ENCODE assay signal across 27 mouse cellular contexts in the genomic region with DNA sequence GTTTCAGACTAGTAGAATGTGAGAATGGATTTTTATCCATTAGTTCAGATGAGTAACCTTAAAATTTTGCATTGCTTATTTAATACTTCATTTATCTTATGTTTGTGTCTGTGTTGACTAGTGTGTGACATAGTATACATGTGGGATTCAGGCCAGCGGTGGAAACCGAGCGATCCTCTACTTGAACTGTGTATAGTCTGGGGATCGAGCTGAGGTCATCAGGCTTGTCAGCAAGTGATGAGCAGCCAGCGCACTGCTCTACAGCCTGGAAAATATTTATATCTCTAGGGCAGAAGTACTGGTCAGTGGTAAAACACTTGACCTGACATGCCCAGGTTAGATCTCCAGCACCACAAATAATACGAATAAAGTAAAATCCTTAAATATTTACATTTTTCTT. TPM values are rescaled to one million over a fixed set of nuclear protein-coding genes. Genes with fewer than 3 reads are reported as not detected.
DNase-seq lines count a peak whose midpoint lies in the region; ATAC-seq and TF ChIP-seq lines count a peak whose summit lies in the region.
"Had no signal": no experiment of that assay in that cellular context is flagged by ENCODE, and none has a peak within 500 bp of the region (broad histone marks: within the 10 kb centered on the region; RNA-seq: fewer than 3 reads in every experiment).

No protein-coding gene starts in this region.

- DNase-seq in embryo, embryonic 10.5 days (ENCODE audit: low spot score): peak; percentile 14
- DNase-seq in embryo, embryonic 9.5 days (ENCODE audit: extremely low spot score): no peak
- DNase-seq in heart, postnatal 4 days: no peak
- DNase-seq in lung, embryonic 14.5 days: peak; percentile 54
- no peak for DNase-seq in lung, postnatal 14 days
- peak; percentile 21 for DNase-seq in MEL (ENCODE audit: low read depth, low spot score)
- no peak for DNase-seq in layer of hippocampus, adult 11-12 months (ENCODE audit: low spot score)
- DNase-seq: adrenal gland, postnatal 25 days; cerebellum, adult 11-12 months; cerebellum, adult 9-11 months; gastrocnemius, postnatal 25 days; heart, adult 2 months; kidney, adult 2 months; kidney, postnatal 10 days; layer of hippocampus, adult 9-11 months; retina, postnatal 1 day; right cerebral cortex, postnatal 14 days; thymus, postnatal 14 days had no signal

- TF ChIP-seq CTCF in lung, embryonic 14.5 days (IDR thresholded peaks at IDR 0.05; ENCODE audit: low read depth): no peak
- no peak for TF ChIP-seq CTCF in MEL (IDR thresholded peaks at IDR 0.05 in 2 of 3, conservative IDR thresholded peaks at IDR 0.05 in 1 of 3; ENCODE audit: control insufficient read depth in 1 of 3, insufficient read depth in 1 of 3, low read depth in 2 of 3, low read length in 3 of 3, poor library complexity in 1 of 3, severe bottlenecking in 1 of 3)

- H3K4me3 ChIP-seq in heart, embryonic 16.5 days (ENCODE audit: low read length): no peak overlapping the region
- H3K4me3 ChIP-seq in lung, embryonic 14.5 days (ENCODE audit: low read depth, low read length): no peak overlapping the region
- no peak overlapping the region for H3K4me3 ChIP-seq in MEL (ENCODE audit: control insufficient read depth in 1 of 2, insufficient read depth in 1 of 2, low read depth in 2 of 2, low read length in 2 of 2)
- H3K4me3 ChIP-seq: heart, adult 2 months; hindbrain, embryonic 10.5 days; intestine, embryonic 15.5 days; midbrain, embryonic 10.5 days; midbrain, embryonic 15.5 days; neural tube, embryonic 15.5 days had no signal

- TF ChIP-seq POLR2A in MEL (IDR thresholded peaks at IDR 0.05; ENCODE audit: control insufficient read depth in 1 of 2, insufficient read depth in 1 of 2, low read depth in 1 of 2, low read length in 2 of 2, poor library complexity in 1 of 2): no peak

- H3K27me3 ChIP-seq in heart, embryonic 16.5 days (ENCODE audit: control insufficient read depth, insufficient read depth, low read length): no peaks in the 10 kb centered on the region
- H3K27me3 ChIP-seq in lung, embryonic 14.5 days (ENCODE audit: insufficient read depth, low read length): no peaks in the 10 kb centered on the region
- H3K27me3 ChIP-seq in MEL (ENCODE audit: control insufficient read depth in 1 of 2, insufficient read depth in 2 of 2, low read length in 2 of 2): no peaks in the 10 kb centered on the region
- H3K27me3 ChIP-seq: intestine, embryonic 15.5 days; midbrain, embryonic 15.5 days; neural tube, embryonic 15.5 days had no signal

- no peak overlapping the region for H3K4me2 ChIP-seq in heart, embryonic 16.5 days (ENCODE audit: low read depth, low read length)
- no peak overlapping the region for H3K4me2 ChIP-seq in lung, embryonic 14.5 days
- H3K4me2 ChIP-seq: intestine, embryonic 15.5 days; midbrain, embryonic 15.5 days; neural tube, embryonic 15.5 days had no signal

- H3K9ac ChIP-seq in heart, embryonic 16.5 days (ENCODE audit: low read length): no peak overlapping the region
- no peak overlapping the region for H3K9ac ChIP-seq in lung, embryonic 14.5 days
- peak overlapping the region; percentile 50; the same call in 1 of the 2 replicates for H3K9ac ChIP-seq in MEL (ENCODE audit: control insufficient read depth, low read depth, low read length, poor library complexity, severe bottlenecking)
- H3K9ac ChIP-seq: intestine, embryonic 15.5 days; midbrain, embryonic 15.5 days; neural tube, embryonic 15.5 days had no signal

- peaks cover 2% of the 10 kb centered on the region for H3K36me3 ChIP-seq in heart, embryonic 16.5 days (ENCODE audit: control insufficient read depth, insufficient read depth)
- H3K36me3 ChIP-seq in lung, embryonic 14.5 days (ENCODE audit: insufficient read depth): no peaks in the 10 kb centered on the region
- peaks cover 0 to 60% of the 10 kb centered on the region in 2 experiments; a peak in 2 of 4 replicates for H3K36me3 ChIP-seq in MEL (ENCODE audit: control insufficient read depth in 1 of 2, insufficient read depth in 2 of 2, low read length in 2 of 2)
- H3K36me3 ChIP-seq: intestine, embryonic 15.5 days; midbrain, embryonic 15.5 days; neural tube, embryonic 15.5 days had no signal

- 26% methylated on average over 6 of the region's 6 CpGs for WGBS in heart, embryonic 16.5 days
- 33% methylated on average over 6 of the region's 6 CpGs for WGBS in lung, embryonic 14.5 days

- no peak for TF ChIP-seq RAD21 in MEL (IDR thresholded peaks at IDR 0.05; ENCODE audit: low read depth, low read length)

- TF ChIP-seq EP300 in MEL (IDR thresholded peaks at IDR 0.05; ENCODE audit: low read depth in 1 of 2, low read length in 2 of 2): no peak

- peaks cover 17% of the 10 kb centered on the region for H3K79me2 ChIP-seq in MEL (ENCODE audit: control insufficient read depth, insufficient read depth, low read length, poor library complexity)

- H3K9me3 ChIP-seq in heart, embryonic 16.5 days (replicated peaks; ENCODE audit: control insufficient read depth, low read length): no peaks in the 10 kb centered on the region
- no peaks in the 10 kb centered on the region for H3K9me3 ChIP-seq in lung, embryonic 14.5 days (ENCODE audit: low read depth, low read length)
- H3K9me3 ChIP-seq in MEL (replicated peaks; ENCODE audit: insufficient read depth, low read length): no peaks in the 10 kb centered on the region
- H3K9me3 ChIP-seq: G1E; hindbrain, embryonic 10.5 days; intestine, embryonic 15.5 days; midbrain, embryonic 10.5 days; midbrain, embryonic 15.5 days; neural tube, embryonic 15.5 days had no signal

- no peak overlapping the region for H3K27ac ChIP-seq in heart, embryonic 16.5 days (ENCODE audit: low read length)
- no peak overlapping the region for H3K27ac ChIP-seq in lung, embryonic 14.5 days (ENCODE audit: low read depth)
- peak overlapping the region; percentile 81 for H3K27ac ChIP-seq in MEL (ENCODE audit: control insufficient read depth, low read depth, low read length)
- H3K27ac ChIP-seq: heart, adult 2 months; hindbrain, embryonic 10.5 days; hindbrain, postnatal 0 days; intestine, embryonic 15.5 days; midbrain, embryonic 10.5 days; midbrain, embryonic 15.5 days; neural tube, embryonic 15.5 days had no signal

- peaks cover 12% of the 10 kb centered on the region for H3K4me1 ChIP-seq in heart, embryonic 16.5 days (ENCODE audit: control insufficient read depth, insufficient read depth, low read length)
- H3K4me1 ChIP-seq in lung, embryonic 14.5 days (ENCODE audit: insufficient read depth): no peaks in the 10 kb centered on the region
- peaks cover 34 to 47% of the 10 kb centered on the region in 2 experiments for H3K4me1 ChIP-seq in MEL (ENCODE audit: control insufficient read depth in 1 of 2, insufficient read depth in 2 of 2, low read length in 2 of 2)
- H3K4me1 ChIP-seq: intestine, embryonic 15.5 days had no signal

- peak; percentile 55; the same call in 1 of the 2 replicates for ATAC-seq in heart, embryonic 16.5 days (replicated peaks; ENCODE audit: extremely low read depth, insufficient read depth, low FRiP score)
- ATAC-seq in lung, embryonic 14.5 days (ENCODE audit: insufficient read depth): peak; percentile 63; the same call in 1 of the 2 replicates
- ATAC-seq: forebrain, embryonic 14.5 days; hindbrain, postnatal 0 days; intestine, embryonic 15.5 days; midbrain, embryonic 15.5 days had no signal

TF ChIP-seq in MEL, 35 proteins besides CTCF, POLR2A, EP300 and RAD21:
- no peak for TF ChIP-seq RCOR1 (IDR thresholded peaks at IDR 0.05; ENCODE audit: low read depth, low read length)

RNA-seq across cellular contexts. Expression of gene Rnf130, which starts 23.0 kb away (rescaled TPM):
- polyA plus RNA-seq in heart, embryonic 16.5 days (2015; fragmentation: Nextera tagmentation; extraction: Ambion mirVana): 31.8 and 32.4 TPM in 2 replicates
- total RNA-seq in heart, postnatal 4 days (2021): 10 to 100 TPM; 39.1 to 45.1 TPM
- polyA plus RNA-seq in lung, embryonic 14.5 days (2014; fragmentation: Nextera tagmentation; extraction: Ambion mirVana): 60.7 and 65.3 TPM in 2 replicates
- 78.2 and 81.1 TPM in 2 replicates for total RNA-seq in MEL (2012; rRNA removed)
- polyA plus RNA-seq in MEL (2012; ENCODE audit: insufficient read depth in 1 of 2, insufficient read length in 2 of 2, low read depth in 1 of 2, low replicate concordance in 2 of 2, missing spikeins in 1 of 2): 100 to 1,000 TPM in 1 of 2 experiments, 10 to 100 TPM in 1; 59.5 to 507 TPM

Comparison
In these comparisons a context has a peak if more than half of its experiments do, and no peak if none do; other contexts are left out.
1. DNase-seq: peak in embryo, embryonic 10.5 days (single experiment), lung, embryonic 14.5 days (single experiment) and MEL (single experiment); none in embryo, embryonic 9.5 days (single experiment), heart, postnatal 4 days (single experiment), lung, postnatal 14 days (single experiment) and layer of hippocampus, adult 11-12 months (single experiment).